Mouse (Mus musculus) embryonic stem cell, embryonic (primary cell): Measurements from ENCODE around the gene Slc25a45.

Experiments used
- CTCF ChIA-PET, 4 experiments: fragments of 300-600 bp in 2 of 4; fragments of 350-600 bp in 2 of 4; sonication (Branson Sonifier 250); formaldehyde crosslinking; loops; one replicate each; lab custom pipeline; 2022; ENCODE audit warnings: inconsistent platforms in 2 of 4; lab: Charles Lee
- POLR2A ChIA-PET, 4 experiments: fragments of 300-600 bp in 2 of 4; fragments of 350-600 bp in 2 of 4; sonication (Branson Sonifier 250); formaldehyde crosslinking; loops; one replicate each; lab custom pipeline; 2022; ENCODE audit warnings: antibody characterized with exemption in 4 of 4, inconsistent platforms in 1 of 4; lab: Charles Lee

Slc25a45 gene

DNA sequence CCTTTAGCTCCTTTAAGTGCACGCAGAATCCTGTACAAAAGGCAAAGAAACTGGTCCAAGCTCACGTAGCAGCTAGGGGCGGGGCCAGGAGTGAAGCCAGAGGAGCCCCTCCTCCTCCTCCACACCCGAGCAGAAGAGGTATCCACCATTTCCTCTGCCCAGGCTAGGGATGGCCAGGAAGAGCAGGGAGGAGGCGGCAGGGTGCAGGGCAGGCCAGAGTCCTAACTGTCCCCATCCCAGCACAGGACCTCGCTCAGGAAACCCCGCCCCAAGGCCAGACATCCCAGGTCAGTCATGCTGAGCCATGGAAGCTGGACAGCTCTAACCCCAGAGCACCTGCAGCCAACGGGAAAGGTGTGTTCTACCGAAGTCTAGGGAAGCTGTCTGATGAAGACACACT lies 44.1 kb downstream of the Slc25a45 start:
- ChIA-PET POLR2A (interaction anchor here in 3 of 4 experiments (0.5 to 4.5 kb wide), 52 partner anchors 9 to 356 kb away, joined by 3 to 36 read pairs (median 4); partner anchors contain the start of genes Dpf2 (in 3 of the 3), Pola2 (in 2 of the 3), Tigd3 (in 2 of the 3) and Arl2 (in 1 of the 3)), CTCF (interaction anchor here in 3 of 4 experiments (0.5 to 5.0 kb wide), 12 partner anchors 8 to 354 kb away, joined by 3 to 32 read pairs (median 4); partner anchors contain the start of genes Arl2 (in 1 of the 3), Ehd1 (in 1 of the 3) and Snx15 (in 1 of the 3))

DNA sequence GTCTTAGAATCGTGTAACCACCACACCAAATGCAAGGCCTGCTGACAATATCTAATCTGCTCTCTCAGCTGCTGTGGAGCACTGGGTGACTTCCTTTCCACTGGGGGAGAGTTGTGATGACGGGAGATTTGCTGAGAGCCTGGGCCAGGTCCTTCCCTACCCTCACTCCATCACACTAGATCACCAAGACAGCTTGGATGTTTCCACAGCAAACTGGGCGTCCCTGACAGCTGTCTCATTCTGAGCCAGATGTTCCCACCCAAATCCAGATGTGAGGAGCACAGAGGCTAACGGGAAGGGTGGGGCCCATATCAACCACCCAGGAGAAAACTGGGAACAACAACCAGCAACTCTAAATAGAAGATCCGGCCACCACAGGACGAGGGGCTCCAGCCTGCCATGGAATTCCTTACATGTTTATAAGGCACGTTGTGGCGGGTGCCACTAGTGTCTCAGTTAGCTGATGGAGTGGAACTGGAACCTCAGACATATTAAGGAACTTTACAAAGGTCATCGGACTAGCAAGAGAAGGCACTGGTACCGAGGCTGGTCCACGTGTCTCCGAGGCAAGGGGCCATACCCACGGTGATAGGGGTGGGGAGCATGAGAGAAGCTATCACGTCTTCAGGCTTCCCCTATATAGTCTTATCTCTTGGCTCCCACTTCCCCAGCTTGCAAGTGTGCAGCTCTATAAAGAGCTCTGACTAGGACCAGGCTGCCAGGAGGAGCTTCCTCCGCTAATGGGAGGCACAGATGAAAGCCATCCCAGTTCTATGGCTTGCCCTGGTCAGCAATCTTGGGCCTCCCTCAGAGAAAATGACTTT lies 44.7 kb downstream of the Slc25a45 start:
- ChIA-PET CTCF (interaction anchor here in 3 of 4 experiments (0.5 to 5.0 kb wide), 15 partner anchors 10 to 354 kb away, joined by 3 to 32 read pairs (median 4); partner anchors contain the start of genes Arl2 (in 1 of the 3), Dpf2 (in 1 of the 3), Ehd1 (in 1 of the 3) and Snx15 (in 1 of the 3)), POLR2A (interaction anchor here in 3 of 4 experiments (0.6 to 4.5 kb wide), 52 partner anchors 10 to 356 kb away, joined by 3 to 36 read pairs (median 4); partner anchors contain the start of genes Arl2 (in 2 of the 3), Dpf2 (in 2 of the 3), Pola2 (in 2 of the 3) and Tigd3 (in 2 of the 3))

DNA sequence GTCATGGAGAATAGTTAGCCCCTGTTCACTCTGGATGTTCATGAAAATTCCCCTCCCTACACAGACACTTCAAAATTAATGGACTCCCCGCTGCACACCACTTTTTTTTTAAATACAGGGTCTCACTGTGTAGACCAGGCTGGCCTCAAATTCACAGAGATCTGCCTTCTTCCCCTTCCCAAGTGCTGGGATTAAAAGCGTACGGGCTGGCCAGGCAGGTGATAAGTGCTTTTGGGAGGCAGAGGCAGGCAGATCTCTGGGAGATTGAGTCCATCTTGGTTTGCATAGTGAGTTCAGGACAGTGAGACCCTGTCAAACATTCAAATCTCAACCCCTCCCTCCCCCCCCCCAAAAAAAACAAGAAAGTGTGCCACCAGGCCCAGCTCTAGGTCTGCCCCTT lies 45.4 kb downstream of the Slc25a45 start:
- ChIA-PET CTCF (interaction anchor here in 2 of 4 experiments (0.5 to 5.0 kb wide), 17 partner anchors 7 to 1044 kb away, joined by 3 to 32 read pairs (median 3); partner anchors contain the start of genes Dpf2 (in 1 of the 2), Map4k2 (in 1 of the 2), Sac3d1 (in 1 of the 2) and Zdhhc24 (in 1 of the 2)), POLR2A (interaction anchor here in 3 of 4 experiments (0.6 to 4.5 kb wide), 30 partner anchors 8 to 219 kb away, joined by 3 to 36 read pairs (median 6); partner anchors contain the start of genes Capn1 (in 2 of the 3), Arl2 (in 1 of the 3), Dpf2 (in 1 of the 3) and Pola2 (in 1 of the 3))

DNA sequence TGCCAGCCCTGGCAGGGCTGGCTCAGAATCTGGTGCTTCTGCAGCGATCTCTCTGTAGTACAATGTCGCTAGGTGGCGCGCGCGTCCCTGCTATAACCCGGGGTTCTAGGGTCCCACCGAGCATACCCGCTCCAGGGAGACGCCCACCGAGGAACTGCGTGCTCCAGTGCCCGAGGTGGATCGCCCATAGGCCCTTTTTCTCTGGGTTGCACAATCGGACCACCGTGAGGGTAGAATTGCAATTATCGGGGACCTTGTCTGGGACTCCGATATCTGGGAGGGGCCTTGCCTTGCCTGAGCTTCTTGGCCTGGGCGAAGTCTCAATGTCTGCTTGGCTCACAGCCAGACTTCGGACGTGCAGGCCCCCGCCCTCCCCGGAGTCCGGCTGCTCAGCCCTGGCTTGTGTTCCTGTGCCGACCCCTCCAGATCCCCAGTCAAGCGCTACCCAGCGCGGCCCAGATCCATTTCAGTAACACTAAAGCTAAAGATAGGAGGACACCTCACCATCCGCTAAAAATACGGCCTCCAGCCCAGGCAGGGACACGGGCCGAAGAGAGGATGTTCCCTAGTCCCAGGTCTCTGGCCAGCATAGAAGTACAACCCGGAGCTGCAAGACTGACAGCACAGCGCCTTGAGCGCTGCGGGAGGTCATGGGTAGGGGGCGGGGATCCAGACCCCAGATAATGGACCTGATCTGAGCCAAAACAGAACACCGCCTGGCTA lies 46.5 kb downstream of the Slc25a45 start:
- POLR2A ChIA-PET, result interaction anchor here (0.6 to 4.5 kb wide), 102 partner anchors 8 to 468 kb away, joined by 3 to 36 read pairs (median 5); partner anchors contain the start of genes Capn1 (in 3 of the 4), Dpf2 (in 3 of the 4), Cdca5 (in 2 of the 4) and Pola2 (in 2 of the 4)
- CTCF ChIA-PET, result interaction anchor here (0.6 to 5.0 kb wide), 57 partner anchors 9 to 1050 kb away, joined by 3 to 32 read pairs (median 3); partner anchors contain the start of genes Capn1 (in 2 of the 4), Pola2 (in 2 of the 4), Snx15 (in 2 of the 4) and Dpf2 (in 1 of the 4)

DNA sequence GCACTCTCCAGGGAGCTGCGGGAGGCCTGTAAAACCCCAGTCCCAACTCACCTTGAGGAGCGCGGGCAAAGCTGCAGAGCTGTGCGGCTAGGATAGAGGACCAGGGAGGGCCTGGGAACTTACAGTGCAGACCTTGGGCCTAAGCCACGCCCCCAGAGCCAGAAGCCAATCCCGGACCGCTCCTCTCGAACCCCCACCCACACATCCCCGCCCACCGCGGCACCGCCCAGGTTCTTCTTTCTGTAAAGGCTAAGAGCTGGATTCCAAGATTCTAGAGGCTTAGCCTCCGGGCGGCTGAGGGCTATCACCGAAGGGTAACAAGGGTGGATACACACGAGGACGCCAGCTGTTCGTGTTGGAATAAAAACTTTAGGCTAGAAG lies 47.1 kb downstream of the Slc25a45 start, which contains the start of gene Cdc42ep2:
Gene Cdc42ep2, minus strand, starts transcription at position 104 of the 381 bp plus-strand sequence.
- CTCF ChIA-PET, result interaction anchor here (0.6 to 5.0 kb wide), 54 partner anchors 9 to 544 kb away, joined by 3 to 32 read pairs (median 3); partner anchors contain the start of genes Capn1 (in 2 of the 4), Pola2 (in 2 of the 4), Snx15 (in 2 of the 4) and Ppp2r5b (in 1 of the 4)
- POLR2A ChIA-PET, result interaction anchor here (0.6 to 4.5 kb wide), 95 partner anchors 9 to 468 kb away, joined by 3 to 36 read pairs (median 5); partner anchors contain the start of genes Capn1 (in 3 of the 4), Dpf2 (in 3 of the 4), Cdca5 (in 2 of the 4) and Pola2 (in 2 of the 4)

DNA sequence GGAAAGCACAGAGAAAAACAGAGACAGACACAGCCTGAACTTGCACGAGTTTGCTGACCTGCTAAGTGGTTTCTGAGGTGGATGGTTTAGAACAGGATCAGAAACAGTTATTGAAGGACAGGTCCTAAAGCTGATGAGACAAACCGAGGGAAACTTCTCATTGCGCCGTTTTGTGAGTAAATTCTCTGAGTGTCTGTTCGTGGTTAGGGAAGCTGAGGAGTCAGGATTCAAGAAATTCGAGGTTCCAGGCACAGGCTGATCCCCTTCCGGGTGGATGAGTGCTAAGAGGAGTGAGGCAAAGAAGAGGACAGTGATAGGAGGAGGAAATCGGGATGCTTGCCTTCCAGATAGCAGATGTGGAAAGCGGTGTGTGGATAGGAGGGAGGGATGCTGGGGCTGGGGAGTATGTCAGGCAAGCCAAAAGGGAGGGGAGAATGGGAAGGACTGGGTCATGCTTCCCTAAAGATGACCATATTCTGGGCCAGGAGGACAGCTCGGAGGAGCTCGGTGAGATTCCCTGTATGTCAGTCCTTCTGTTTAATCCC lies 47.8 kb downstream of the Slc25a45 start:
- ChIA-PET CTCF (interaction anchor here in 3 of 4 experiments (0.6 to 5.0 kb wide), 18 partner anchors 8 to 418 kb away, joined by 3 to 32 read pairs (median 4); partner anchors contain the start of genes Capn1 (in 1 of the 3) and Pola2 (in 1 of the 3)), POLR2A (interaction anchor here (0.6 to 4.5 kb wide), 62 partner anchors 9 to 438 kb away, joined by 3 to 36 read pairs (median 5); partner anchors contain the start of genes Dpf2 (in 3 of the 4), Cdca5 (in 2 of the 4), Sac3d1 (in 2 of the 4) and Tigd3 (in 2 of the 4))

DNA sequence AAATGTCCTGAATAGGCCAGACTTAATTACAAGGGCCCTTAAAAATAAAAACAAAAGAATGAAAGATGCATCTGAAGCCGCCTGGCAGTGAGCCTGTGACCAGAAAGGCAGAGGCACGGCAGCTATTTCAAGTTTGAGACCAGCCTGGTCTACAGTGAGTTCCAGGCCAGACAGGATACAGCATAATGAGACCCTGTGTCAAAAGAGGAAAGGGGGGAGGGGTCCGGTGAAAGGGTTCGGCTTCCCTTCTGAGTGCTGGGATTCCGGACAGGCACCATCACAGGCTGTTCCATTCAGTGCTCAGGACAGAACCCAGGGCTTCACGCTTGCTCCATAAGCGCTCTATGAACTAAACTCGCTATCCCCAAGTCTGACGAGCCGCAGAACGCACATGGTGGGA lies 49.4 kb downstream of the Slc25a45 start:
- POLR2A ChIA-PET, result interaction anchor here in 1 of 4 experiments (0.6 kb wide), 1 partner anchor 11 kb away, joined by 3 read pairs; no protein-coding TSS in a partner anchor
- CTCF ChIA-PET, result interaction anchor here in 1 of 4 experiments (0.8 kb wide), 1 partner anchor 298 kb away, joined by 4 read pairs; no protein-coding TSS in a partner anchor

DNA sequence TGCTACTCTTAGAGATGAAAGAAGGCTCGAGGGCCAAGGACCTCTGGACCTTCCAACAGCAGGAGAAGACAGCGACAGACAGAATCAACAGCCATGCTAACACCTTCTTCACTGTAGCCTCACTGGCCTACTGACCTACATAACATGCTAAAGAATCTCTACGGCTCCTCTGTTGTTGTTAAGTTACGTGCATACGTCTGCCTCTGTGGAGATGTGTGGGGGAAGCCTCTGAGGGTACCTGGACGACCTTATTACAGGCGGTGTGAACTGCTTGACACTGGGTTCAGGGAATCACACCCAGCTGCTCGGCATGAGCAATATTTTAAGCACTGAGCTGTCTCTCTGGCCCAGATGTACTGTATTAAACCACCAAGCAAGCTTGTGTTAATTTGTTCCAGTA lies 49.9 kb downstream of the Slc25a45 start:
- CTCF ChIA-PET, result interaction anchor here in 1 of 4 experiments (0.6 to 0.8 kb wide), 2 partner anchors 157 to 298 kb away, joined by 4 to 6 read pairs; partner anchors contain the start of genes Cdca5 and Zfpl1
- POLR2A ChIA-PET, result interaction anchor here (0.6 to 1.0 kb wide), 7 partner anchors 9 to 364 kb away, joined by 3 to 7 read pairs (median 4); no protein-coding TSS in a partner anchor

DNA sequence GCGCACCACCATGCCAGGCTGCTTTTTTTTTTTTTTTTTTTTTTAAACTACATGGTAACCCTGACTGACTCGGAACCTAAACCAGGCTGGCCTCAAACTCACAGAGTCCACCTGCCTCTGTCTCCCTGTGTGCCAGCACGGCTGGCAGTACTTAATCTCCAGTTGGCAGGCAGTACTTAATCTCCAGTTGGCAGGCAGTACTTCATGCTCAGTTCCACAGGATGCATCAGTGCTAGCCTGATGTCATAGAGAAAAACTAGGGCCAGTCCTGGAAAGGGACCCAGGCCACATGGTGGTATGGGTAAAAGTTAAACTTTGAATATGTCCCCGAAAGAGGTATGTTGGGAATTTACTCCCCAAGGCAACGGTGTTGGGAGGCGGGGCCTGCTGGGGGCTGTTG lies 50.5 kb downstream of the Slc25a45 start:
- CTCF ChIA-PET, result interaction anchor here in 2 of 4 experiments (0.6 kb wide), 2 partner anchors 76 to 157 kb away, joined by 5 to 6 read pairs; partner anchors contain the start of genes Cdca5 (in 1 of the 2) and Zfpl1 (in 1 of the 2)
- POLR2A ChIA-PET, result interaction anchor here (0.6 to 1.7 kb wide), 10 partner anchors 9 to 365 kb away, joined by 3 to 7 read pairs (median 4); no protein-coding TSS in a partner anchor

DNA sequence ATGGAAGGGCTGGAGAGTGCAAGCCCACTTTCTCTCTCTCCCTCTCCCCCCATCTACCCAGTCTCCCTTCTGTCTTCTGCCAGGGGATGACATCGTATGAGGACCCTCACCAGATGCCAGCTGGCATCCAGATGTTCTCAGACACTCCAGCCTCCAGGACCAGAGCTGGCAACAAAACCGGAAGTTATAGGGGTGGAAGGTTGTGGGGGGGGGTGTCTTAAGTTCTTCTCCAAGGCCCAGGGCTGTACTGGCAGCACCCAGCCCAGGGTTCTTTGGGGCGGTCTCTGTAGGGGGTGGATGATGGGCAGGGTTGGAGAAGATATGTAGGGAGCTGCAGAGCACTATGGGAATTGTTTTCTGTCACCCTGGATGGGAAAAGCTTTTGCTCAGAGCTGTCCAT lies 50.9 kb downstream of the Slc25a45 start:
- CTCF ChIA-PET, result interaction anchor here in 3 of 4 experiments (0.6 to 1.1 kb wide), 3 partner anchors 76 to 90 kb away, joined by 3 to 6 read pairs (median 5); no protein-coding TSS in a partner anchor
- POLR2A ChIA-PET, result interaction anchor here (0.6 to 1.7 kb wide), 6 partner anchors 9 to 195 kb away, joined by 3 to 4 read pairs (median 3); no protein-coding TSS in a partner anchor

DNA sequence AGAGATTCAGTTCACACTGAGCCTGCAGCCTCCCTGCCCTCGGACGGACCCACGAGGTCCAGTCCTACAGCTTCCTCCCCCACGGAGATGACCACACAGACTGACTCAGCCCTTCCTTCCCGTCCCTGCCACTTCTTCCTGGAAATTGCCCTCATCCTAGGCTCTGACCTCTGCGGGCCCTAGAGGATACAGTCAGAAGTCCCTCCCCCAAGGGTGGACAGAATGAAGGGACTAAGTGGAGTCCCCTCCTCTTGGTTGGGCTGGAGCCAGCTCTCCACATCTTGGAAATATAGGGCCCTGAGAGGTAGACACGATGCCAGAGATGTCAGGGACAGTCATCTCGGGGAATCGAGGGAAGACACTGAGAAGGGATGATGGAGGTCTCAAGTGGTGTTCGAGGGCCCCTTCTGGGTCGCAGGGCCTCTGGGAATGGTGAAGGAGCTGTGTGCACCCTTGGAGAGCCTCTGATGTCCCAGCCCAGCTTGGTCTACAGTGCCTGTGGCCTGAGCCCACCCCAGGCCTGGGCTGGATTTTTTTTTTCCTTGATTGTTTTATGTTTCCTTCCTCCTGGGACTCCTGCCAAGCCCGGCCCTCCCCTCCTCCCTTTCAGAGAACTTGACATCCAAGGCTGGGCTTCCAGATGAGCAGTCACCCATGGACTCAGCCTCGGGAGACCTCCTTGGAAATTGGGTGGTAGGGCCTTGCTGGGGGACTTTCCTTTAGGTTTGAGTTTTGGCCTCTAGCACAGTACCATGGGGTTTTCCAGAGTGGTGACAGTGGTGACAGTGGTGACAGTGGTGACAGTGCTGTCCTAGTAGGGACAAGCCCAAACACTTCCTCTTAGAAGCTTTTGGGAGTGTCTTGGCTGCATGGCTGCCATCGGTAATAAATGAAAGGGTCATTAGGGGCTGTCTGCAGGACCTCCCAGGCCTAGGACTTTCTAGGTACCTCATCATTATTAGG lies 52.3 kb downstream of the Slc25a45 start:
- CTCF ChIA-PET, result interaction anchor here in 2 of 4 experiments (0.7 to 1.1 kb wide), 2 partner anchors 9 to 89 kb away, joined by 3 read pairs; no protein-coding TSS in a partner anchor
- POLR2A ChIA-PET, result interaction anchor here in 3 of 4 experiments (1.0 to 1.5 kb wide), 7 partner anchors 8 to 156 kb away, joined by 3 to 7 read pairs (median 3); no protein-coding TSS in a partner anchor

DNA sequence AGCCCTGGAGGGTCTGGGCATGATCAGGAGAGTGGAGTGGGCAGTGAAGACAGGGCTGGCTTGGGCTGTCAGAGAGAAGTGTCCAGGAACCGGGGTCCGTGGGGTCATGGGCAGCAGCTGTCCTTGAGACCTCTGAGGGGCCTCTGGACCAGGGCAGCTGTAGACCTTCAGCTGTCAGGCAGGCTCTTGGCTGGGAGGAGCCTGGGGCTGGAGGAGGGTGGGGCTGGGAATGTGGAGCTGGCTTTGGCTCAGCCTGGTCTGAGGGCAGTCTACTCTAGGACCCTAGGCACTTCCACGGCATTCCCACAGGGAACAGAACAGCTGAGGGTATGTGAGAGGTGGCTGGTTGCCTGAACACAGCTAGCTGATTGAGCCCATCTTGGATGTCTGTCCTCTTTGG lies 57.7 kb downstream of the Slc25a45 start:
- CTCF ChIA-PET, result interaction anchor here in 2 of 4 experiments (0.6 to 4.8 kb wide), 5 partner anchors 11 to 206 kb away, joined by 3 to 31 read pairs (median 4); partner anchors contain the start of genes Arl2 (in 1 of the 2), Cdc42ep2 (in 1 of the 2) and Pola2 (in 1 of the 2)
- POLR2A ChIA-PET, result interaction anchor here in 3 of 4 experiments (0.7 to 3.2 kb wide), 13 partner anchors 9 to 91 kb away, joined by 3 to 15 read pairs (median 3); partner anchors contain the start of genes Cdc42ep2 (in 2 of the 3), Capn1 (in 1 of the 3), Pola2 (in 1 of the 3) and Tigd3 (in 1 of the 3)
